Mouse (Mus musculus): ENCODE measurements around the gene Lrch4. TPM values are rescaled to one million over a fixed set of nuclear protein-coding genes. Genes with fewer than 3 reads are reported as not detected.

The Lrch4 gene
- polyA plus RNA-seq, 2 experiments = 13.9 to 21.7 TPM

- Histone ChIP-seq H3K4me2 (ENCODE audit: low read depth) (no peak overlapping the region), H3K36me3 (replicated peaks; ENCODE audit: control insufficient read depth, insufficient read depth, low read depth) (no peaks in the 10 kb centered on the region), H3K9ac (replicated peaks) (no peak overlapping the region), H3K4me1 (replicated peaks; ENCODE audit: control insufficient read depth in 2 of 2, insufficient read depth in 2 of 2, low read length in 1 of 2) (peaks cover 5 to 7% of the 10 kb centered on the region in 2 experiments), H3K27ac (no peak overlapping the region), H3K9me3 (ENCODE audit: control insufficient read depth, low read length) (no peaks in the 10 kb centered on the region), H3K27me3 (ENCODE audit: control insufficient read depth, insufficient read depth, low read length) (no peaks in the 10 kb centered on the region), H3K4me3 (ENCODE audit: insufficient read depth in 1 of 2, low read depth in 2 of 2, low read length in 2 of 2) (no peak overlapping the region)
- ATAC-seq (ENCODE audit: insufficient read depth) (no peak), DNase-seq (ENCODE audit: low read depth in 3 of 3, low spot score in 3 of 3) (no peak)
- 28% methylated on average over 11 of the region's 11 CpGs for WGBS (ENCODE audit: insufficient replicate concordance)
- TF ChIP-seq EP300 (IDR thresholded peaks at IDR 0.05; ENCODE audit: low read depth) = no peak
- no peak for TF ChIP-seq CTCF (IDR thresholded peaks at IDR 0.05; ENCODE audit: low read depth)
Observed at GRCm38 (mm10) chr5:137623937-137624530, 4.9 kb upstream of the Lrch4 start.

- ATAC-seq (ENCODE audit: insufficient read depth) = no peak
- peak overlapping the region; percentile 80 for H3K9ac ChIP-seq (replicated peaks)
- H3K4me1 ChIP-seq (replicated peaks; ENCODE audit: control insufficient read depth in 2 of 2, insufficient read depth in 2 of 2, low read length in 1 of 2) = peaks cover 17 to 30% of the 10 kb centered on the region in 2 experiments
- no peaks in the 10 kb centered on the region for H3K36me3 ChIP-seq (replicated peaks; ENCODE audit: control insufficient read depth, insufficient read depth, low read depth)
- TF ChIP-seq CTCF (IDR thresholded peaks at IDR 0.05; ENCODE audit: low read depth) (peak; percentile 21; the same call in 1 of the 2 replicates), EP300 (IDR thresholded peaks at IDR 0.05; ENCODE audit: low read depth) (no peak)
- H3K27me3 ChIP-seq (ENCODE audit: control insufficient read depth, insufficient read depth, low read length) = no peaks in the 10 kb centered on the region
- H3K9me3 ChIP-seq (ENCODE audit: control insufficient read depth, low read length) = no peaks in the 10 kb centered on the region
- peak overlapping the region; percentile 80 for H3K27ac ChIP-seq
- DNase-seq (ENCODE audit: low read depth in 3 of 3, low spot score in 3 of 3) = no peak
- peak overlapping the region; percentile 63 to 96 for H3K4me3 ChIP-seq (ENCODE audit: insufficient read depth in 1 of 2, low read depth in 2 of 2, low read length in 2 of 2)
- 3% methylated on average over 9 of the region's 9 CpGs for WGBS (ENCODE audit: insufficient replicate concordance)
- peak overlapping the region; percentile 93 for H3K4me2 ChIP-seq (ENCODE audit: low read depth)
Observed at GRCm38 (mm10) chr5:137627991-137628390, 930 bp upstream of the Lrch4 start.

DNA sequence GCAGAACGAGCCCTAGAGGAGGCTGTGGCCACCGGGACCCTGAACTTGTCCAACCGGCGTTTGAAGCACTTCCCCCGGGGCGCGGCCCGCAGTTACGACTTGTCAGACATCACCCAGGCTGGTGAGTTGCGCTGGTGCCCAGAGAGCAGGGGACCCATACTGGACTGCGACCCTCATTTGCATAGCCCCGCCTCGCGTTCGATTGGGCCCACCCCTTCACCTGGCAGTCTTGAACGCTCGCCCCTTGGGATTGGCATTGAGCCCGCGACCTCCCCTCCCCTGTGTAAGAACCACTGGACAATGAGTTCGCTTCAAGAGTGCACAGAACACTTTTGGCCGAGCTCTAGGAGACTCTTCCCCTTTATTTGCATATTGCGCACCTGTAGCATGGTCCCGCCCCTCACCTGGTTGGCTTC lies 393 bp downstream of the Lrch4 start:
- Histone ChIP-seq H3K36me3 (replicated peaks; ENCODE audit: control insufficient read depth, insufficient read depth, low read depth) (no peaks in the 10 kb centered on the region; the same call in 1 of the 2 replicates), H3K4me1 (replicated peaks; ENCODE audit: control insufficient read depth in 2 of 2, insufficient read depth in 2 of 2, low read length in 1 of 2) (peaks cover 17 to 30% of the 10 kb centered on the region in 2 experiments), H3K9ac (replicated peaks) (peak overlapping the region; percentile 81), H3K9me3 (ENCODE audit: control insufficient read depth, low read length) (no peaks in the 10 kb centered on the region), H3K27me3 (ENCODE audit: control insufficient read depth, insufficient read depth, low read length) (no peaks in the 10 kb centered on the region), H3K4me2 (ENCODE audit: low read depth) (peak overlapping the region; percentile 97), H3K4me3 (ENCODE audit: insufficient read depth in 1 of 2, low read depth in 2 of 2, low read length in 2 of 2) (peak overlapping the region; percentile 82 to 91), H3K27ac (peak overlapping the region; percentile 78)
- ATAC-seq (ENCODE audit: insufficient read depth) (peak; percentile 40), DNase-seq (ENCODE audit: low read depth in 3 of 3, low spot score in 3 of 3) (peak in 1 of 3 experiments; percentile 42)
- no peak for TF ChIP-seq EP300 (IDR thresholded peaks at IDR 0.05; ENCODE audit: low read depth)
- TF ChIP-seq CTCF (IDR thresholded peaks at IDR 0.05; ENCODE audit: low read depth) = no peak
- under 1% methylated on average over 23 of the region's 23 CpGs for WGBS (ENCODE audit: insufficient replicate concordance)

DNA sequence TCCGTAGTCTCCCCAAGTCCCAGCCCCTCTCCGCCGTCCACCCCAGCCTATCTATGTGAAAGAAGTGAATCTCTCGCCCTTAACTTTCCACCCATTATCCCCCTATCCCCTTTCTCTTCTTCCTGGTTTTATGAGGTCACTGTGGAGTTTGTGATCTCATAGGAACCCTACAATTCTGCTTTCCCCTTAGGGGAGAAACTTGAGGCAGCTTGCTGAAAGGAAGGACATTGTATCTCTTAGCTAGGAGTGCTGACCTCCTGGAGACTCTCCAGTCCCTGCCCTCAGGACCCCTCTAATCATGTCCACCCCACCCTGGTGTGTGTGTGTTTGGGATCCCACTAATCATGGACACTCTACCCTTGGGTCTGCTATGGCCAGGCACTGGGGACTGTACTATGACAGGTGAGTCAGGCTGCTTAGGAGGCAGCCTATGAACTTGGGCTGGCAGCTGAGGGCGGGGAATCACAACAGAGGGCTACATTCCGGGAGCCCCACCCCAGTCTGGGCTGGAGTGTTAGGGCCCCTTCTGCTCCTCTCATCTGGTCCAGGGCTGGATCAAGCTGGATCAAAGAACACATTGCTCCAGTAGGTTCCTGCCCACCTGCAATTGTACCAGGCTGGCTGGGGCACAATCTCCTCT lies 1.1 kb downstream of the Lrch4 start:
- TF ChIP-seq EP300 (IDR thresholded peaks at IDR 0.05; ENCODE audit: low read depth) (no peak), CTCF (IDR thresholded peaks at IDR 0.05; ENCODE audit: low read depth) (no peak)
- Histone ChIP-seq H3K27ac (peak overlapping the region; percentile 78), H3K9me3 (ENCODE audit: control insufficient read depth, low read length) (no peaks in the 10 kb centered on the region), H3K9ac (replicated peaks) (peak overlapping the region; percentile 81), H3K36me3 (replicated peaks; ENCODE audit: control insufficient read depth, insufficient read depth, low read depth) (no peaks in the 10 kb centered on the region; the same call in 1 of the 2 replicates), H3K4me2 (ENCODE audit: low read depth) (peak overlapping the region; percentile 97), H3K4me1 (replicated peaks; ENCODE audit: control insufficient read depth in 2 of 2, insufficient read depth in 2 of 2, low read length in 1 of 2) (peaks cover 17 to 30% of the 10 kb centered on the region in 2 experiments), H3K4me3 (ENCODE audit: insufficient read depth in 1 of 2, low read depth in 2 of 2, low read length in 2 of 2) (peak overlapping the region; percentile 82 to 91), H3K27me3 (ENCODE audit: control insufficient read depth, insufficient read depth, low read length) (no peaks in the 10 kb centered on the region)
- WGBS (ENCODE audit: insufficient replicate concordance) = 7% methylated on average over 6 of the region's 6 CpGs
- ATAC-seq (ENCODE audit: insufficient read depth) = no peak
- no peak for DNase-seq (ENCODE audit: low read depth in 3 of 3, low spot score in 3 of 3)

DNA sequence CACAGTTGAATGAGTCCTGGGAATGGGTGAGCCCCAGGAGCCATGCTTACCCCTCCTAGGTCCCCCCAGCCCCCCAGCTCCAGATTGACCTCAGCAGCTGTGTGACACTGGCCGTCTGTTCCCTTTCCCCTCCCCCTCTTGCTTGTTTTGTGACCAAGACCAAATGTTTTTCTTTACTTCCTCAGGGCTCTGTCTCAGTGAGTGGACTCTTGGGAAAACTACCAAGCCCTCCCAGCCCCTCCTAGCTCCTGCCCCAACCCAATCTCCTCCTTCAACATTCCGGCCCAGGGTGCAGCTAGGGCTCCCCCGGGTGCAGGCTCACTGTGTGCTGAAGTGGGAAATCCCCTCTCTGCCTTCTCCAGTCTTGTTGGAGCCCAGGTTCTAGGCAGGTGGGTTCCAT lies 1.7 kb downstream of the Lrch4 start:
- WGBS (ENCODE audit: insufficient replicate concordance) = 18% methylated on average over 3 of the region's 3 CpGs
- H3K36me3 ChIP-seq (replicated peaks; ENCODE audit: control insufficient read depth, insufficient read depth, low read depth) = no peaks in the 10 kb centered on the region; the same call in 1 of the 2 replicates
- H3K27ac ChIP-seq = peak overlapping the region; percentile 34
- TF ChIP-seq CTCF (IDR thresholded peaks at IDR 0.05; ENCODE audit: low read depth) = no peak
- no peak for TF ChIP-seq EP300 (IDR thresholded peaks at IDR 0.05; ENCODE audit: low read depth)
- H3K9me3 ChIP-seq (ENCODE audit: control insufficient read depth, low read length) = no peaks in the 10 kb centered on the region
- no peak for ATAC-seq (ENCODE audit: insufficient read depth)
- peak overlapping the region; percentile 97 for H3K4me2 ChIP-seq (ENCODE audit: low read depth)
- H3K27me3 ChIP-seq (ENCODE audit: control insufficient read depth, insufficient read depth, low read length) = no peaks in the 10 kb centered on the region
- H3K9ac ChIP-seq (replicated peaks) = peak overlapping the region; percentile 33; the same call in 1 of the 2 replicates
- H3K4me3 ChIP-seq (ENCODE audit: insufficient read depth in 1 of 2, low read depth in 2 of 2, low read length in 2 of 2) = peak overlapping the region; percentile 31 to 91; a peak in 3 of 4 replicates
- no peak for DNase-seq (ENCODE audit: low read depth in 3 of 3, low spot score in 3 of 3)
- H3K4me1 ChIP-seq (replicated peaks; ENCODE audit: control insufficient read depth in 2 of 2, insufficient read depth in 2 of 2, low read length in 1 of 2) = peaks cover 17 to 30% of the 10 kb centered on the region in 2 experiments
